Mouse (Mus musculus) ES-E14 (cell line): Measurements from ENCODE around the gene Mdm2.

ENCODE experiments used
- CHD2 ChIP-seq: IDR thresholded peaks from 2 replicates; pipeline ENCODE4 v1.6.1; 2014; ENCODE audit warnings: mild to moderate bottlenecking, low read depth, low read length, inconsistent platforms
- MAFK ChIP-seq: IDR thresholded peaks from 2 replicates; pipeline ENCODE4 v1.6.1; 2014; ENCODE audit warnings: mild to moderate bottlenecking, low read depth, low read length, inconsistent platforms; ENCODE audit not compliant: insufficient read depth
- ZC3H11A ChIP-seq: IDR thresholded peaks from 2 replicates; pipeline ENCODE4 v1.6.1; 2012; ENCODE audit warnings: low read depth, mild to moderate bottlenecking, inconsistent platforms, low read length, borderline replicate concordance
- ZNF384 ChIP-seq: IDR thresholded peaks from 2 replicates; pipeline ENCODE4 v1.6.1; 2012; ENCODE audit warnings: low read depth, low read length, inconsistent platforms

DNA sequence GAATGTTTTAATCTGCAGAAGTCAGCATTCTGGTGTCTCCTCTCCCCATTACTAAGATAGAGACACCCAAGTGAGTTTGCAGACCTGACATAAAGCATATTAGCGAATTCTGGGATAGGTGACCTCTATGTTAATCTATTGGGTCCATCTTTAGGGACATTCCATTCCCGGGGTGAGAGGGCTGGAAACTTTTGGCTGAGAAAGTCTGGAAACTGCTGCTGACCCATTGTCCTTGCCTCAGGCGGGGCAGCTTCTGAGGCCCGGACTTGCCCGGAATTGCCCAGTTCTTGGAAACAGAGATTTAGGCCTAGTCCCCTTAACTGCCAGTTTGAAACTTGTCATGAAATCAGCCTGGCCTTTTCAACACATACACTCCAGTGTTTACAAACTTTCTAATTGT, 850 bp upstream of the Mdm2 start:
- TF ChIP-seq ZNF384 (no peak), ZC3H11A (no peak), CHD2 (no peak), MAFK (no peak)
